9 mouse cellular contexts compared by ENCODE assay signal in genomic region chr5:112182775-112183174, GRCm38 (mm10).
DNase-seq lines count a peak whose midpoint lies in the region; ATAC-seq and TF ChIP-seq lines count a peak whose summit lies in the region.
"Had no signal": no experiment of that assay in that cellular context is flagged by ENCODE, and none has a peak within 500 bp of the region (broad histone marks: within the 10 kb centered on the region; RNA-seq: fewer than 3 reads in every experiment).

No protein-coding gene starts in this region.

- H3K9ac ChIP-seq in midbrain, embryonic 12.5 days (replicated peaks), result no peak overlapping the region
- H3K9ac ChIP-seq in midbrain, embryonic 16.5 days (ENCODE audit: low read depth, low read length), result no peak overlapping the region
- H3K9ac ChIP-seq: lung, embryonic 15.5 days had no signal

- H3K4me1 ChIP-seq in midbrain, embryonic 12.5 days, result peaks cover 20% of the 10 kb centered on the region
- peaks cover 3% of the 10 kb centered on the region; the same call in 1 of the 2 replicates for H3K4me1 ChIP-seq in midbrain, embryonic 16.5 days (ENCODE audit: control insufficient read depth, insufficient read depth, low read length)
- H3K4me1 ChIP-seq in limb, embryonic 10.5 days, result peaks cover 7% of the 10 kb centered on the region
- H3K4me1 ChIP-seq: lung, embryonic 15.5 days had no signal

- no peak for DNase-seq in gastrocnemius, adult 2 months
- DNase-seq in gastrocnemius, adult 8-10 months (ENCODE audit: low spot score in 2 of 2), result no peak
- peak; percentile 77 for DNase-seq in brain, embryonic 14.5 days (ENCODE audit: low read depth)
- peak; percentile 76 for DNase-seq in limb, embryonic 10.5 days (ENCODE audit: low spot score)
- peak; percentile 30 for DNase-seq in thymus, postnatal 14 days
- no peak for DNase-seq in spleen, postnatal 14 days (ENCODE audit: low spot score in 2 of 2)

- peaks cover 2% of the 10 kb centered on the region for H3K27me3 ChIP-seq in midbrain, embryonic 12.5 days
- no peaks in the 10 kb centered on the region for H3K27me3 ChIP-seq in midbrain, embryonic 16.5 days (ENCODE audit: control insufficient read depth, insufficient read depth, low read depth, low read length)
- H3K27me3 ChIP-seq in limb, embryonic 10.5 days (ENCODE audit: low read depth, poor library complexity, severe bottlenecking), result peaks cover 44% of the 10 kb centered on the region
- H3K27me3 ChIP-seq: lung, embryonic 15.5 days had no signal

- intact Hi-C loops in gastrocnemius, adult 2 months (cut with DNase I), result no loop called here

- H3K9me3 ChIP-seq in midbrain, embryonic 12.5 days, result no peaks in the 10 kb centered on the region
- H3K9me3 ChIP-seq in midbrain, embryonic 16.5 days (replicated peaks; ENCODE audit: control insufficient read depth, low read length, poor library complexity, severe bottlenecking), result no peaks in the 10 kb centered on the region
- no peaks in the 10 kb centered on the region for H3K9me3 ChIP-seq in limb, embryonic 10.5 days (replicated peaks)
- H3K9me3 ChIP-seq: lung, embryonic 15.5 days had no signal

- H3K4me2 ChIP-seq in midbrain, embryonic 12.5 days (replicated peaks), result no peak overlapping the region
- H3K4me2 ChIP-seq in midbrain, embryonic 16.5 days (ENCODE audit: low read length), result no peak overlapping the region
- H3K4me2 ChIP-seq: lung, embryonic 15.5 days had no signal

- no peaks in the 10 kb centered on the region for H3K36me3 ChIP-seq in midbrain, embryonic 12.5 days
- no peaks in the 10 kb centered on the region for H3K36me3 ChIP-seq in midbrain, embryonic 16.5 days (ENCODE audit: control insufficient read depth, insufficient read depth, low read length)
- no peaks in the 10 kb centered on the region for H3K36me3 ChIP-seq in limb, embryonic 10.5 days
- H3K36me3 ChIP-seq: lung, embryonic 15.5 days had no signal

- H3K27ac ChIP-seq in gastrocnemius, adult 2 months, result no peak overlapping the region
- 0 out of 2 replicates have a peak overlapping the region, but pooled peaks have one; percentile 10 for H3K27ac ChIP-seq in midbrain, embryonic 12.5 days (replicated peaks)
- H3K27ac ChIP-seq in midbrain, embryonic 16.5 days (ENCODE audit: low read length), result no peak overlapping the region
- H3K27ac ChIP-seq in limb, embryonic 10.5 days, result no peak overlapping the region
- H3K27ac ChIP-seq: lung, embryonic 15.5 days had no signal

- TF ChIP-seq POLR2A in brain, embryonic 14.5 days (IDR thresholded peaks at IDR 0.05; ENCODE audit: borderline replicate concordance, extremely low read depth, insufficient read depth, insufficient read length, poor library complexity, severe bottlenecking), result no peak

- peak; percentile 63 for TF ChIP-seq CTCF in gastrocnemius, adult 2 months (IDR thresholded peaks at IDR 0.05)
- peak; percentile 82 for TF ChIP-seq CTCF in brain, embryonic 14.5 days (IDR thresholded peaks at IDR 0.05; ENCODE audit: borderline replicate concordance, extremely low read depth, insufficient read depth, insufficient read length)

- WGBS in midbrain, embryonic 12.5 days, result 38% methylated on average over 8 of the region's 8 CpGs
- 48% methylated on average over 8 of the region's 8 CpGs for WGBS in midbrain, embryonic 16.5 days
- WGBS in limb, embryonic 10.5 days, result 36% methylated on average over 8 of the region's 8 CpGs

- no peak overlapping the region for H3K4me3 ChIP-seq in gastrocnemius, adult 2 months
- H3K4me3 ChIP-seq in midbrain, embryonic 12.5 days, result no peak overlapping the region
- no peak overlapping the region for H3K4me3 ChIP-seq in midbrain, embryonic 16.5 days (ENCODE audit: low read depth, low read length)
- no peak overlapping the region for H3K4me3 ChIP-seq in limb, embryonic 10.5 days
- H3K4me3 ChIP-seq: lung, embryonic 15.5 days had no signal

- ATAC-seq in midbrain, embryonic 12.5 days (ENCODE audit: low FRiP score, low read depth), result peak; percentile 19; the same call in 1 of the 2 replicates
- ATAC-seq in midbrain, embryonic 16.5 days, result no peak

Comparison
In these comparisons a context has a peak if more than half of its experiments do, and no peak if none do; other contexts are left out.
1. DNase-seq: peak in brain, embryonic 14.5 days (single experiment), limb, embryonic 10.5 days (single experiment) and thymus, postnatal 14 days (single experiment); none in gastrocnemius, adult 2 months (single experiment), gastrocnemius, adult 8-10 months (0 of 2) and spleen, postnatal 14 days (0 of 2).